Mouse (Mus musculus): ENCODE data around the gene Olfr465-ps1. TPM values are rescaled to one million over a fixed set of nuclear protein-coding genes. Genes with fewer than 3 reads are reported as not detected.

The Olfr465-ps1 gene
- polyA plus RNA-seq (2015; fragmentation: Nextera tagmentation; extraction: Ambion mirVana) = not detected in 2 replicates

GRCm38 (mm10) chr13:65137789-65138188 lies at the start of gene Olfr465-ps1:
TSS of gene Olfr465-ps1 (plus strand) at chr13:65138089.
- no peaks in the 10 kb centered on the region for H3K9me3 ChIP-seq (ENCODE audit: low read length)
- H3K4me1 ChIP-seq (ENCODE audit: insufficient read depth, low read depth, low read length) = no peaks in the 10 kb centered on the region
- WGBS = 73% methylated on average over 4 of the region's 4 CpGs
- H3K4me3 ChIP-seq (ENCODE audit: low read depth, low read length) = no peak within 1 kb of the TSS
- no peak within 1 kb of the TSS for H3K9ac ChIP-seq (replicated peaks; ENCODE audit: low read depth)
- H3K27me3 ChIP-seq (replicated peaks; ENCODE audit: insufficient read depth, low read length) = no peaks in the 10 kb centered on the region
- DNase-seq (ENCODE audit: low spot score) = no peak
- no peak for ATAC-seq
- no peak within 1 kb of the TSS for H3K27ac ChIP-seq (ENCODE audit: low read length)
- no peak within 1 kb of the TSS for H3K4me2 ChIP-seq (replicated peaks; ENCODE audit: low read depth, low read length)
- no peaks in the 10 kb centered on the region for H3K36me3 ChIP-seq (ENCODE audit: insufficient read depth, low read length)
- no peak for TF ChIP-seq CTCF (IDR thresholded peaks at IDR 0.05)
- no peak for TF ChIP-seq EP300 (IDR thresholded peaks at IDR 0.05)

GRCm38 (mm10) chr13:65095923-65096322 lies 42.0 kb upstream of the Olfr465-ps1 start:
- ATAC-seq = no peak
- Histone ChIP-seq H3K4me1 (ENCODE audit: insufficient read depth, low read depth, low read length) (no peaks in the 10 kb centered on the region), H3K9ac (replicated peaks; ENCODE audit: low read depth) (no peak overlapping the region), H3K9me3 (ENCODE audit: low read length) (no peaks in the 10 kb centered on the region), H3K36me3 (ENCODE audit: insufficient read depth, low read length) (0 out of 2 replicates have a peak, but pooled peaks cover 4% of the 10 kb centered on the region), H3K27ac (ENCODE audit: low read length) (no peak overlapping the region), H3K4me2 (replicated peaks; ENCODE audit: low read depth, low read length) (no peak overlapping the region), H3K27me3 (replicated peaks; ENCODE audit: insufficient read depth, low read length) (no peaks in the 10 kb centered on the region), H3K4me3 (ENCODE audit: low read depth, low read length) (no peak overlapping the region)
- TF ChIP-seq CTCF (IDR thresholded peaks at IDR 0.05) = no peak
- no peak for TF ChIP-seq EP300 (IDR thresholded peaks at IDR 0.05)
- 95% methylated on average over 4 of the region's 4 CpGs for WGBS
- no peak for DNase-seq (ENCODE audit: low spot score)

- no peak overlapping the region for H3K4me3 ChIP-seq (ENCODE audit: low read depth, low read length)
- TF ChIP-seq EP300 (IDR thresholded peaks at IDR 0.05) (no peak), CTCF (IDR thresholded peaks at IDR 0.05) (no peak)
- ATAC-seq = no peak
Observed at GRCm38 (mm10) chr13:65097018-65097417, 40.9 kb upstream of the Olfr465-ps1 start.

GRCm38 (mm10) chr13:65100678-65101077 lies 37.2 kb upstream of the Olfr465-ps1 start:
- H3K27ac ChIP-seq (ENCODE audit: low read length) = no peak overlapping the region
- DNase-seq (ENCODE audit: low spot score) (no peak), ATAC-seq (no peak)
- H3K9me3 ChIP-seq (ENCODE audit: low read length) = no peaks in the 10 kb centered on the region; the same call in 1 of the 2 replicates
- H3K4me1 ChIP-seq (ENCODE audit: insufficient read depth, low read depth, low read length) = no peaks in the 10 kb centered on the region
- WGBS = 96% methylated on average over 9 of the region's 9 CpGs
- no peaks in the 10 kb centered on the region for H3K36me3 ChIP-seq (ENCODE audit: insufficient read depth, low read length)
- H3K4me2 ChIP-seq (replicated peaks; ENCODE audit: low read depth, low read length) = no peak overlapping the region
- H3K9ac ChIP-seq (replicated peaks; ENCODE audit: low read depth) = no peak overlapping the region
- TF ChIP-seq CTCF (IDR thresholded peaks at IDR 0.05) (no peak), EP300 (IDR thresholded peaks at IDR 0.05) (no peak)
- no peaks in the 10 kb centered on the region for H3K27me3 ChIP-seq (replicated peaks; ENCODE audit: insufficient read depth, low read length)
- H3K4me3 ChIP-seq (ENCODE audit: low read depth, low read length) = no peak overlapping the region

More at GRCm38 (mm10) chr13:65097018-65097417, 40.9 kb upstream of the Olfr465-ps1 start:
- H3K36me3 ChIP-seq (ENCODE audit: insufficient read depth, low read length) = no peaks in the 10 kb centered on the region
- H3K4me1 ChIP-seq (ENCODE audit: insufficient read depth, low read depth, low read length) = no peaks in the 10 kb centered on the region
- H3K27ac ChIP-seq (ENCODE audit: low read length) = no peak overlapping the region
- no peak overlapping the region for H3K4me2 ChIP-seq (replicated peaks; ENCODE audit: low read depth, low read length)
- DNase-seq (ENCODE audit: low spot score) = no peak
- H3K27me3 ChIP-seq (replicated peaks; ENCODE audit: insufficient read depth, low read length) = no peaks in the 10 kb centered on the region
- H3K9ac ChIP-seq (replicated peaks; ENCODE audit: low read depth) = no peak overlapping the region
- H3K9me3 ChIP-seq (ENCODE audit: low read length) = no peaks in the 10 kb centered on the region

GRCm38 (mm10) chr13:65101232-65101631 lies 36.7 kb upstream of the Olfr465-ps1 start:
- no peak overlapping the region for H3K4me3 ChIP-seq (ENCODE audit: low read depth, low read length)
- H3K9ac ChIP-seq (replicated peaks; ENCODE audit: low read depth) = no peak overlapping the region
- TF ChIP-seq CTCF (IDR thresholded peaks at IDR 0.05) (no peak), EP300 (IDR thresholded peaks at IDR 0.05) (no peak)
- ATAC-seq (no peak), DNase-seq (ENCODE audit: low spot score) (peak; percentile 10)
- no peaks in the 10 kb centered on the region for H3K4me1 ChIP-seq (ENCODE audit: insufficient read depth, low read depth, low read length)
- no peak overlapping the region for H3K27ac ChIP-seq (ENCODE audit: low read length)
- no peaks in the 10 kb centered on the region for H3K36me3 ChIP-seq (ENCODE audit: insufficient read depth, low read length)
- WGBS = 88% methylated on average over 3 of the region's 3 CpGs
- no peak overlapping the region for H3K4me2 ChIP-seq (replicated peaks; ENCODE audit: low read depth, low read length)
- no peaks in the 10 kb centered on the region for H3K27me3 ChIP-seq (replicated peaks; ENCODE audit: insufficient read depth, low read length)
- no peaks in the 10 kb centered on the region; the same call in 1 of the 2 replicates for H3K9me3 ChIP-seq (ENCODE audit: low read length)

- Histone ChIP-seq H3K9ac (replicated peaks; ENCODE audit: low read depth) (peak overlapping the region; percentile 90), H3K27me3 (replicated peaks; ENCODE audit: insufficient read depth, low read length) (no peaks in the 10 kb centered on the region), H3K4me1 (ENCODE audit: insufficient read depth, low read depth, low read length) (no peaks in the 10 kb centered on the region), H3K4me2 (replicated peaks; ENCODE audit: low read depth, low read length) (peak overlapping the region; percentile 56), H3K9me3 (ENCODE audit: low read length) (no peaks in the 10 kb centered on the region), H3K36me3 (ENCODE audit: insufficient read depth, low read length) (no peaks in the 10 kb centered on the region), H3K4me3 (ENCODE audit: low read depth, low read length) (peak overlapping the region; percentile 76), H3K27ac (ENCODE audit: low read length) (peak overlapping the region; percentile 89)
- no peak for TF ChIP-seq CTCF (IDR thresholded peaks at IDR 0.05)
- TF ChIP-seq EP300 (IDR thresholded peaks at IDR 0.05) = no peak
- ATAC-seq (no peak; the same call in 1 of the 2 replicates), DNase-seq (ENCODE audit: low spot score) (peak; percentile 70)
- WGBS = under 1% methylated on average over 5 of the region's 5 CpGs
Observed at GRCm38 (mm10) chr13:65111961-65112360, 25.9 kb upstream of the Olfr465-ps1 start.

Data from lung, postnatal 0 days (tissue).